Mouse (Mus musculus): ENCODE results near the gene Hist1h2ao.
"Not testable (repeated sequence)": the region's sequence is repeated elsewhere in the genome, so short reads cannot be mapped to it uniquely, and the experiment has no call there.

Hist1h2ao gene

GRCm38 (mm10) chr13:21810073-21810472 is at the start of gene Hist1h2ao, which contains the start of gene Hist1h2bq:
Gene Hist1h2ao (plus strand): TSS chr13:21810465.
Gene Hist1h2bq (minus strand): TSS chr13:21810197.
- DNase-seq (ENCODE audit: low spot score in 2 of 2) = not testable (repeated sequence)

GRCm38 (mm10) chr13:21778814-21779766 is 31.2 kb upstream of the Hist1h2ao start:
- peak; percentile 80 to 81 for DNase-seq (ENCODE audit: low spot score in 2 of 2)

GRCm38 (mm10) chr13:21779767-21780731 is 30.2 kb upstream of the Hist1h2ao start, which contains the start of gene Hist1h1b:
Gene Hist1h1b (minus strand): TSS chr13:21780625.
- DNase-seq (ENCODE audit: low spot score in 2 of 2) = peak; percentile 88 to 91

GRCm38 (mm10) chr13:21781021-21781555 is 29.2 kb upstream of the Hist1h2ao start:
- DNase-seq (ENCODE audit: low spot score in 2 of 2) = peak; percentile 39 to 54

GRCm38 (mm10) chr13:21781639-21782038 is 28.6 kb upstream of the Hist1h2ao start:
- peak; percentile 12 to 15 for DNase-seq (ENCODE audit: low spot score in 2 of 2)

GRCm38 (mm10) chr13:21782361-21783254 is 27.7 kb upstream of the Hist1h2ao start:
- DNase-seq (ENCODE audit: low spot score in 2 of 2) = peak; percentile 54 to 74

GRCm38 (mm10) chr13:21783255-21783617 is 27.0 kb upstream of the Hist1h2ao start, which contains the start of gene Hist1h3i:
Gene Hist1h3i (minus strand): TSS chr13:21783370.
- DNase-seq (ENCODE audit: low spot score in 2 of 2) = peak; percentile 68 to 71

GRCm38 (mm10) chr13:21783734-21784161 is 26.5 kb upstream of the Hist1h2ao start:
- DNase-seq (ENCODE audit: low spot score in 2 of 2) = peak; percentile 62 to 69

- DNase-seq (ENCODE audit: low spot score in 2 of 2) = peak in 1 of 2 experiments; percentile 30
Observed at GRCm38 (mm10) chr13:21784311-21784710, 26.0 kb upstream of the Hist1h2ao start.

GRCm38 (mm10) chr13:21786189-21786898 is 23.9 kb upstream of the Hist1h2ao start:
- peak in 1 of 2 experiments; percentile 41 for DNase-seq (ENCODE audit: low spot score in 2 of 2)

GRCm38 (mm10) chr13:21786899-21787629 is 23.2 kb upstream of the Hist1h2ao start, which contains the start of the genes Hist1h2an and Hist1h2bp:
Gene Hist1h2an (minus strand): TSS chr13:21787218.
Gene Hist1h2bp (plus strand): TSS chr13:21787461.
- DNase-seq (ENCODE audit: low spot score in 2 of 2) = peak; percentile 84 to 88

GRCm38 (mm10) chr13:21787760-21788593 is 22.3 kb upstream of the Hist1h2ao start:
- DNase-seq (ENCODE audit: low spot score in 2 of 2) = peak; percentile 26 to 32

GRCm38 (mm10) chr13:21789925-21790324 is 20.3 kb upstream of the Hist1h2ao start:
- DNase-seq (ENCODE audit: low spot score in 2 of 2) = peak in 1 of 2 experiments; percentile 3

- peak in 1 of 2 experiments; percentile 12 for DNase-seq (ENCODE audit: low spot score in 2 of 2)
Observed at GRCm38 (mm10) chr13:21790601-21791283, 19.5 kb upstream of the Hist1h2ao start.

- no peak for DNase-seq (ENCODE audit: low spot score in 2 of 2)
Observed at GRCm38 (mm10) chr13:21795584-21795983, 14.7 kb upstream of the Hist1h2ao start.

- not testable (repeated sequence) for DNase-seq (ENCODE audit: low spot score in 2 of 2)
Observed at GRCm38 (mm10) chr13:21797163-21797562, 13.1 kb upstream of the Hist1h2ao start.

- DNase-seq (ENCODE audit: low spot score in 2 of 2) = not testable (repeated sequence)
Observed at GRCm38 (mm10) chr13:21803058-21803457, 7.2 kb upstream of the Hist1h2ao start.
